Mouse (Mus musculus) spleen, adult 12 weeks (tissue): Measurements from ENCODE around the gene Krtap12-1.
"Not testable (repeated sequence)": the region's sequence is repeated elsewhere in the genome, so short reads cannot be mapped to it uniquely, and the experiment has no call there.

Experiments used
- DNase-seq: peaks from one replicate; pipeline ENCODE4 v3.0.0; 2022; ENCODE audit warnings: low spot score

Gene Krtap12-1

DNA sequence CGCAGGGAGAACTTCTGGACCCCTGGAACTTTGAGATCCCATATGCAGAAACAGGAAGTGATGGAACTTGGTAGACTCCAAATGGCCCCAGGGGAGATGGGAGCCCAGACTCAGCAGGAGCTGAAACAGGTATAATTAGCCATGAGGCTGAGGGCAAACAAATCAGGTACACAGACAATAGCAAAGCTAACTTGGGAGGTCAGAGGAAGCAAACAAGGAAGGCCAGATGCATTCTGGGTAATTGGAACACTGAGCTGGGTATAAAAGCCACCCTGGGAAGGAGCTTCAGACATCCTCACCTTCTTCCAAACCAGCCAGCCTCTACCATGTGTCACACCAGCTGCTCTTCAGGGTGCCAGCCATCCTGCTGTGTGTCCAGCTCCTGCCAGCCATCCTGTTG lies at the start of gene Krtap12-1:
TSS of gene Krtap12-1 (plus strand) at position 301 of the 400 bp plus-strand sequence.
- DNase-seq = not testable (repeated sequence)

GRCm38 (mm10) chr10:77670710-77671109 lies 49.7 kb upstream of the Krtap12-1 start:
- DNase-seq = no peak

DNA sequence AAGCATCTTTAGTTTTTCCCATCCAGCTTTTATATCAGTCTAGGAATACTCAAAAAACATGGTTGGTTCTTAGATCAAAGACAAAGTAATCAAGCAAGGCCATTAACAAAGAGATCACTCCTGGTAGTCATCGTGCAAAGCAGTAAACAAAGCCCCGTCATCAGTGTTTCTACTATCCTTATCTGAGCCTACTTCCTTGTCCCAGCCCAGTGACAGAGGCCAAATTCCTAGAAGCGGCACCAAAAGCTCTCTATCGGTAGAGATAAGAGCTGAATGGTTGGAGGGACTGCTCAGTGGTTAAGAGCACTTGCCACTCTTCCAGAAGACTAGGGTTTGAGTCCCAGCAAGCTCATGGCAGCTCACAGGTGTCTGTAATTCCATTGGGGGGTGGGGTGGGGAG lies 48.9 kb upstream of the Krtap12-1 start:
- no peak for DNase-seq

DNA sequence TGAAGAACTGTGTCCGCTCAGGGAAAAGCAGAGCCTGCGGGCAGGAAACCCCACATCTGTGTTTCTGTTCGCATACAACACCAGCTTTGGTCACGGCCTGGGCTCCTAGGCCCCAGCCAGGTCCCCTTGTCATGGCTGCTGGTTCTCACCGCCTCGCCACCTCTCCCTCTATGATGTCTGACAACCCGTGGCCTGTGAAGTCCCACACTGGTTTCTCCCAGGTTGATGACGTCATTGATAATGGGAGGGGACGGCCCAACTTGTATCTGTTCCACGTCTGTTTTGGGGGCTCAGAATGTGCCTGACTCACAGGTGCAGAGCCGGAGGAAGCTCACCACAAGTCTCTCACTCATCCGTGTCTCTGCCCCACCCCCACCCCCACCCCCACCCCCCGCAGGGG lies 46.6 kb upstream of the Krtap12-1 start:
- DNase-seq = no peak

DNA sequence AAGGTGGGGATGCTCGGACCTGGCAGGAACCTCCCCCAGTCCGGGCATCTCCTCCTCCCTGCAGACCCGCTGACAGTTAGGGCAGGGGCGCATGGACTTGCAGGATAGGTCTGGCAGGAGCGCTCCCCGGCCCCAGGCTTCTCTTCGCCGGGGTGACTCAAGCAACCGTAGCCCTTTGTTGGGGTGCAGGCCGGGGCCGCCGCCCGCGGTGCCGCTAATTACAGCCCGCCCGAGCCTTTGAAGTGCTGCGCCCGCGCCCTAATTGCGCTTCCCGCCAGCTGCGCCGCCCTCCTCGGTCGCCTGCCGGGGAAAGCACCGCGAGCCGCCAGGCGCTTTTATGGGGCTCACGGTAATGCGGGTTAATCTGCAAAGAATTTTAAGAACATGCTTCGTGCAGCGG lies 42.8 kb upstream of the Krtap12-1 start:
- DNase-seq = no peak

GRCm38 (mm10) chr10:77682994-77683393 lies 37.4 kb upstream of the Krtap12-1 start:
- no peak for DNase-seq

DNA sequence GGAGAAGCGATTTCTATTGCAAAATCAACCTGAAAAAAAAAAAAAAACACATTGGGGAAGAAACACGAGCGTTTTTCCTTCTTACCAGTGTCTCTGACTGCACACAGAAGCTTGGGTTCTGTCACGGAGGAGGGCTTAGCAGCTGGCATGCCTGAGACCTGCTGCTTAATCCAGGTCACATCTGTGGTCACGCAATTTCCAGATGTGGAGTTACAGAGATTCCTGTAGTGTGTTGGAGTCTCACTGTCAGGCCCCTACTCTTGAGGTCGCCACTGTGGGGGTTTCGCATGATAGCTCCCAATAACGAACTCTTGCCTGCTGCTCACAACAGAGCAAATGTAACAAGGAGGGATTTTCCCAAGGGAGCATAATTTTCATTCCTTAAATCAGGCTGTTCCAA lies 36.2 kb upstream of the Krtap12-1 start:
- no peak for DNase-seq

DNA sequence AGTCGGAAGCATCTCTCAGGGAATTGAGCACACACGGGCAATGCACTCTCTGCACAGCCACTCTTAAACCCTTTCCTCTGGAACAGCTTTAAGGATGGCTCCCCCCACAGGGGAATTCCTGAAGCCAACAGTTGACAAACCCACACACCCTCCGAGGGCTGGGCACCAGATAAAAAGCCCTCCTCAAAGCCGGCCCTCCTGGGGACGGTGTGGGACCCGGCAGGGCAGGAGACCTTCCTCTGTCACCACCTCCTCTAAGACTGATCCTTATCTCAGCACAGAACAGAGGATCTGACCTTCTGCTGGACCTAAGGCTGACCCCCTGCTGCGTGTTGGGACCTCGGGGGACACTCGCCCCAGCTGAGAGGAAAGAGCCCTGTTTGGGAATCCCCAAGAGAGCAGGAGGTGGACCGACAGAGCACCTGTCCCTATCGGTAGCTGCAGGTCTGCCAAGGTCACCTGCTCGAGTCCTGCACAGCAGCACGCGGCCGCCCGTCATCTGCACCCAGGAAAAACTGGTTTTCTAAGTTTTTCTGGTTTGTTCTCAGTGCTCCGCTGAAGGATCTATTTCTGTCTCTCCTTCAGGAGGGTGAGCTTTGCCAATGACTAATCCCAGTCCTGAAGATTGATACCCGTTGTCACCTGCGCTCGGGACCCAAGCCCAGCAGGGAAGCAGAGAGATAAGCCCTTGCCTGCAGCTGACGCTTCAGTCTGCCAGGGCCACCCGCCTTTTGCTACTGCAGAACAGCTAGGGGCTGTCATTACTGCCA lies 34.3 kb upstream of the Krtap12-1 start, which contains the start of gene Tspear:
TSS of gene Tspear (plus strand) at position 675 of the 770 bp plus-strand sequence.
- no peak for DNase-seq

- no peak for DNase-seq
Observed at GRCm38 (mm10) chr10:77687021-77687420, 33.4 kb upstream of the Krtap12-1 start.

- not testable (repeated sequence) for DNase-seq
Observed at GRCm38 (mm10) chr10:77690356-77690807, 30.0 kb upstream of the Krtap12-1 start, which contains the start of gene Gm19402. Gene Gm19402, minus strand, starts transcription at chr10:77690757.

DNA sequence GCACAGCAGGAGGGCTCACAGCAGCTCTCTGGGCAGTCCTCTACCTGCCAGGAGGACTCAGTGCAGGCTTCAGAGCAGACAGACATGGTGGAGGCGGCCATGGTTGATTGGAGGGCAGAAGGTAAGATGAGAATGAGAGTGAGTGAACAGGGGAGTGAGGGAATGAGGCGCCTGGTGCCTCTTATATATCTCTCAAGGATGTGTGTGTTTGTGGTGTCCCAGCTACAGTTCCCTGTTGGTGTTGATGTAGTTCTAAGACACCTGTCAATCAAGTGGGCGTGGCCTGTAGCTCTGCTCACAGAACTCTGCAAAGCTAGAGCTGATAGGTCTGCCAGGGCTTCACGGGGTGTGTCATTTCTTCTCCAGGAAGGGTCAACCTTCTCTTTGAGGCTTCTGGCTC lies 23.3 kb upstream of the Krtap12-1 start, which contains the start of gene Gm9508:
TSS of gene Gm9508 (minus strand) at position 101 of the 400 bp plus-strand sequence.
- no peak for DNase-seq

GRCm38 (mm10) chr10:77706326-77706725 lies 14.1 kb upstream of the Krtap12-1 start, which contains the start of gene Gm10272:
Gene Gm10272, plus strand, starts transcription at chr10:77706626.
- no peak for DNase-seq

- DNase-seq = no peak
Observed at GRCm38 (mm10) chr10:77709831-77710230, 10.6 kb upstream of the Krtap12-1 start.

DNA sequence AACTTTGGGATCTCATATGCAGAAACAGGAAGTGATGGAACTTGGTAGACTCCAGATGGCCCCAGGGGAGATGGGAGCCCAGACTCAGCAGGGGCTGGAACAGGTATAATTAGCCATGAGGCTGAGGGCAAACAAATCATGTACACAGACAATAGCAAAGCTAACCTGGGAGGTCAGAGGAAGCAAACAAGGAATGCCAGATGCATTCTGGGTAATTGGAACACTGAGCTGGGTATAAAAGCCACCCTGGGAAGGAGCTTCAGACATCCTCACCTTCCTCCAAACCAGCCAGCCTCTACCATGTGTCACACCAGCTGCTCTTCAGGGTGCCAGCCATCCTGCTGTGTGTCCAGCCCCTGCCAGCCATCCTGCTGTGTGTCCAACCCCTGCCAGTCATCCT lies 9.2 kb upstream of the Krtap12-1 start, which contains the start of gene Gm10024:
TSS of gene Gm10024 (plus strand) at position 301 of the 400 bp plus-strand sequence.
- DNase-seq = not testable (repeated sequence)

GRCm38 (mm10) chr10:77713734-77714133 lies 6.7 kb upstream of the Krtap12-1 start:
- no peak for DNase-seq

DNA sequence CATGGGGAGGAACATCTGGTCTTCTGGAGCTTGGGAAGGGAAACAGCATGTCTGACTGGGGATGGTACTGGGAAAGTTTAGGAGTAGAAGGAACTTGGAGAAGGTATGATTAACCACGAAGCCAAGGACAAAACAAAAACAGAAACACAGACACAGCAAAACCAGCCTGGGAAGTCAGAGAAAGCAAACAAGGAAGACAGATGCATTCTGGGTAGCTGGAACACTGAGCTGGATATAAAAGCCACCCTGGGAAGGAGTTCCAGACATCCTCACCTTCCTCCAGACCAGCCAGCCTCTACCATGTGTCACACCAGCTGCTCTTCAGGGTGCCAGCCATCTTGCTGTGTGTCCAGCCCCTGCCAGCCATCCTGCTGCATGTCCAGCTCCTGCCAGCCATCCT lies 4.9 kb upstream of the Krtap12-1 start, which contains the start of gene Gm10142:
TSS of gene Gm10142 (plus strand) at position 301 of the 400 bp plus-strand sequence.
- DNase-seq = no peak

DNA sequence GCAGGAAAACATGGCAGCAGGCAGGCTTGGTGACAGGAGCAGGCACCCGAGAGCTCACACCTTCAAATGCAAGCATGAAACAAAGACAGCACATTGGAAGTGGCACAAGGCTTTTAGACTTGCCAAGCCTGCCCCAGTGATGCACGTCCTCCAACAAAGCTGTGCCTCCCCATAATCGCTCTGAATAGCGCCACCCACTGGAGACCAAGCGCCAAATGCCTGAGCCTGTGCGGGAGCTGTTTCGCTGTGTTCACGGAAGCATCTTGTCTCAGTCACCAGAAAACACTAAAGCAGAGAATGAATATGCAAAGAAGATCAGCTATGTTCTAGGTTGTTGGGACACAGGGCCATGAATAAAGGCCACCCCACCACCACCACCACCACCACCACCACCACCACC lies 4.5 kb downstream of the Krtap12-1 start:
- no peak for DNase-seq

DNA sequence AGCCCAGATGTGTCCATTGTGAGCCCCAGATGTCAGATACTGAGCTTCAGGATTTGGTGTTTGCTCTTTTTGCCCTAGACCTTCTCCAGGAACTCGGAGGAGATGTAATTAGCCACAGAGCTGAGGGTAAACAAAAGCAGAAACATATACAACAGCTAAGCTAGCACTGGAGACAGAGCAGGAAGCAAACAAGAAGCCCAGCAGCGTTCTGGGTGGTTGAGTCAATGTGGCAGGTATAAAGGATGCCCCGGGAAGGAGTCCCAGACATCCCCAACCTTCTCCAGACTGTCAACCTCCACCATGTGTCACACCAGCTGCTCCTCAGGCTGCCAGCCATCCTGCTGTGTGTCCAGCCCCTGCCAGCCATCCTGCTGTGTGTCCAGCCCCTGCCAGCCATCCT lies 5.8 kb downstream of the Krtap12-1 start, which contains the start of gene Gm10100:
TSS of gene Gm10100 (plus strand) at position 301 of the 400 bp plus-strand sequence.
- no peak for DNase-seq

- no peak for DNase-seq
Observed at GRCm38 (mm10) chr10:77728280-77728679, 7.9 kb downstream of the Krtap12-1 start.

- DNase-seq = no peak
Observed at GRCm38 (mm10) chr10:77729241-77729640, 8.8 kb downstream of the Krtap12-1 start.

DNA sequence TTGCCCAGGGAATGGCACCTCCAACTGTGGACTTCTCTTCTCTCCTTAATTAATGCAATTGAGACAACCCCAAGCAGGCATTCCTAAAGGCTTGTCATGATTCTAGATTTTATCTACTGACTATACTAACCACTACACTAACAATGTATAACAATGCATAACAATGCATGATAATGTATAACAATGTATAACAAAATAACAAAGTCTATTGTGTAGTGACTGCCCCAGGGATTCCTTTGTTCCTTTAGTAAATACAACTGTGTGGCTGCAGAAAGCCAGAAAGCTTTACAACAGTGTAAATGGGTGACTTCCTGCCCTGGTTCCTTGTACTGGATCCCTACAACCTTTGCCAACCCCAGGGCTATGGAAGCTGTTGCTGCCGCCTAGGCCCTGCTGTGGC lies 15.5 kb downstream of the Krtap12-1 start:
- DNase-seq = no peak

- DNase-seq = no peak
Observed at GRCm38 (mm10) chr10:77738929-77739328, 18.5 kb downstream of the Krtap12-1 start.
